ENCODE assay signal across 9 mouse cellular contexts in genomic region chr12:24493412-24493811, GRCm38 (mm10). TPM values are rescaled to one million over a fixed set of nuclear protein-coding genes. Genes with fewer than 3 reads are reported as not detected.
DNase-seq lines count a peak whose midpoint lies in the region; ATAC-seq lines count a peak whose summit lies in the region.
"Had no signal": no experiment of that assay in that cellular context is flagged by ENCODE, and none has a peak within 500 bp of the region (broad histone marks: within the 10 kb centered on the region; RNA-seq: fewer than 3 reads in every experiment).

No protein-coding gene starts in this region.

- H3K27me3 ChIP-seq in kidney, embryonic 15.5 days = no peaks in the 10 kb centered on the region
- H3K27me3 ChIP-seq in embryonic facial prominence, embryonic 10.5 days (replicated peaks; ENCODE audit: low read depth, poor library complexity, severe bottlenecking) = no peaks in the 10 kb centered on the region
- H3K27me3 ChIP-seq in liver, embryonic 16.5 days (ENCODE audit: control insufficient read depth, insufficient read depth, low read depth, low read length) = no peaks in the 10 kb centered on the region

- H3K9me3 ChIP-seq in kidney, embryonic 15.5 days (replicated peaks) = no peaks in the 10 kb centered on the region
- H3K9me3 ChIP-seq in embryonic facial prominence, embryonic 10.5 days = no peaks in the 10 kb centered on the region
- no peaks in the 10 kb centered on the region for H3K9me3 ChIP-seq in liver, embryonic 16.5 days (replicated peaks; ENCODE audit: control insufficient read depth, low read length)

- H3K4me2 ChIP-seq in kidney, embryonic 15.5 days = peak overlapping the region; percentile 49
- peak overlapping the region; percentile 18; the same call in 1 of the 2 replicates for H3K4me2 ChIP-seq in liver, embryonic 16.5 days (ENCODE audit: low read depth, low read length)

- 58% methylated on average over 30 of the region's 30 CpGs for whole genome bisulfite sequencing in kidney, embryonic 15.5 days
- 63% methylated on average over 30 of the region's 30 CpGs for WGBS in embryonic facial prominence, embryonic 10.5 days
- 49% methylated on average over 30 of the region's 30 CpGs for WGBS in liver, embryonic 16.5 days (ENCODE audit: insufficient replicate concordance)

- H3K27ac ChIP-seq in kidney, embryonic 15.5 days = no peak overlapping the region
- H3K27ac ChIP-seq in embryonic facial prominence, embryonic 10.5 days (replicated peaks) = no peak overlapping the region
- no peak overlapping the region for H3K27ac ChIP-seq in liver, embryonic 16.5 days (ENCODE audit: low read length)

- H3K9ac ChIP-seq in kidney, embryonic 15.5 days = no peak overlapping the region
- no peak overlapping the region for H3K9ac ChIP-seq in liver, embryonic 16.5 days (ENCODE audit: low read depth, low read length)

- H3K36me3 ChIP-seq in kidney, embryonic 15.5 days = no peaks in the 10 kb centered on the region
- H3K36me3 ChIP-seq in embryonic facial prominence, embryonic 10.5 days (replicated peaks) = no peaks in the 10 kb centered on the region
- no peaks in the 10 kb centered on the region for H3K36me3 ChIP-seq in liver, embryonic 16.5 days (ENCODE audit: control insufficient read depth, insufficient read depth)

- no peak for ATAC-seq in kidney, embryonic 15.5 days (replicated peaks; ENCODE audit: low FRiP score)
- no peak for ATAC-seq in liver, embryonic 16.5 days (ENCODE audit: low read depth)
- ATAC-seq: Patski had no signal

- DNase-seq in kidney, adult 11 months = no peak
- DNase-seq in embryonic facial prominence, embryonic 10.5 days (ENCODE audit: low spot score) = peak; percentile 11
- peak; percentile 23 for DNase-seq in heart, postnatal 4 days
- DNase-seq in spleen, postnatal 4 days (ENCODE audit: low spot score in 2 of 2) = peak; percentile 17 to 65
- no peak for DNase-seq in right cerebral cortex, postnatal 10 days (ENCODE audit: low spot score in 2 of 2)
- DNase-seq in ovary, postnatal 14 days (ENCODE audit: low spot score) = no peak

- peak overlapping the region; percentile 27 for H3K4me3 ChIP-seq in kidney, embryonic 15.5 days (replicated peaks)
- peak overlapping the region; percentile 29; the same call in 1 of the 2 replicates for H3K4me3 ChIP-seq in embryonic facial prominence, embryonic 10.5 days
- H3K4me3 ChIP-seq in liver, embryonic 16.5 days (ENCODE audit: low read depth, low read length) = peak overlapping the region; percentile 29; the same call in 1 of the 2 replicates

- H3K4me1 ChIP-seq in kidney, embryonic 15.5 days = peaks cover 4% of the 10 kb centered on the region; the same call in 1 of the 2 replicates
- no peaks in the 10 kb centered on the region for H3K4me1 ChIP-seq in embryonic facial prominence, embryonic 10.5 days
- H3K4me1 ChIP-seq in liver, embryonic 16.5 days (ENCODE audit: control insufficient read depth, low read depth, low read length) = peaks cover 2% of the 10 kb centered on the region; the same call in 1 of the 2 replicates

RNA-seq across cellular contexts. Expression of gene Taf1b, which starts 4.7 kb away (rescaled TPM):
- 31.0 and 32.6 TPM in 2 replicates for polyA plus RNA-seq in kidney, embryonic 15.5 days (2015; fragmentation: Nextera tagmentation; extraction: Ambion mirVana)
- 29.8 and 32.1 TPM in 2 replicates for polyA plus RNA-seq in embryonic facial prominence, embryonic 10.5 days (2016; fragmentation: Nextera tagmentation; extraction: Ambion mirVana)
- 10 to 100 TPM; 17.2 to 17.8 TPM for total RNA-seq in heart, postnatal 4 days (2021)
- polyA plus RNA-seq in liver, embryonic 16.5 days (2015; fragmentation: Nextera tagmentation; extraction: Ambion mirVana) = 7.1 and 7.4 TPM in 2 replicates

Comparison
In these comparisons a context has a peak if more than half of its experiments do, and no peak if none do; other contexts are left out.
1. DNase-seq: peak in embryonic facial prominence, embryonic 10.5 days (single experiment), heart, postnatal 4 days (single experiment) and spleen, postnatal 4 days (2 of 2); none in kidney, adult 11 months (single experiment), right cerebral cortex, postnatal 10 days (0 of 2) and ovary, postnatal 14 days (single experiment).
2. Peak in every context shown above with its lines, with median percentiles within 50 percentile points of each other: H3K4me3 ChIP-seq.